Mouse (Mus musculus): Measurements from ENCODE around the gene Akap3. TPM values are rescaled to one million over a fixed set of nuclear protein-coding genes. Genes with fewer than 3 reads are reported as not detected.

The Akap3 gene
- polyA plus RNA-seq (2015; fragmentation: Nextera tagmentation; extraction: Ambion mirVana), result not detected in 2 replicates

DNA sequence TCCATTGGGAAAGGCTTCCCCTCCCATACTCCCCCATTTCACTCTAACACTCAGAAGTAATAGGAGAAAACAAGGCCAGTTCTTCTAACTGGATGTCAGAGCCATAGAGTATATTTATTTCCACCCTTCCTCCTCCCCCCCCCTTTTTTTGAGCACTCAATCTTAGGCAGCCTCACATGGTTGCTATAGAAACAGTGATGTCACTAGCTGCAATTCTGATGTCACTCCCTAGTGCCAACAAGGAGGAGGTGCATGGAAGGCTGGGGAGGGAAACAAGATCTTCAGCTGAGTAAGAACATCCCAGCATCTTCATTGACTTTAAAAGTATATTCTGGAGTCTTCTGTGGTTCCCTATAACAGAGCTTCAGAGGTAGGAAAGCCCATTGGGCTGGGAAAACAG is at the start of gene Akap3:
TSS of gene Akap3 (plus strand) at position 218 of the 400 bp plus-strand sequence.

DNA sequence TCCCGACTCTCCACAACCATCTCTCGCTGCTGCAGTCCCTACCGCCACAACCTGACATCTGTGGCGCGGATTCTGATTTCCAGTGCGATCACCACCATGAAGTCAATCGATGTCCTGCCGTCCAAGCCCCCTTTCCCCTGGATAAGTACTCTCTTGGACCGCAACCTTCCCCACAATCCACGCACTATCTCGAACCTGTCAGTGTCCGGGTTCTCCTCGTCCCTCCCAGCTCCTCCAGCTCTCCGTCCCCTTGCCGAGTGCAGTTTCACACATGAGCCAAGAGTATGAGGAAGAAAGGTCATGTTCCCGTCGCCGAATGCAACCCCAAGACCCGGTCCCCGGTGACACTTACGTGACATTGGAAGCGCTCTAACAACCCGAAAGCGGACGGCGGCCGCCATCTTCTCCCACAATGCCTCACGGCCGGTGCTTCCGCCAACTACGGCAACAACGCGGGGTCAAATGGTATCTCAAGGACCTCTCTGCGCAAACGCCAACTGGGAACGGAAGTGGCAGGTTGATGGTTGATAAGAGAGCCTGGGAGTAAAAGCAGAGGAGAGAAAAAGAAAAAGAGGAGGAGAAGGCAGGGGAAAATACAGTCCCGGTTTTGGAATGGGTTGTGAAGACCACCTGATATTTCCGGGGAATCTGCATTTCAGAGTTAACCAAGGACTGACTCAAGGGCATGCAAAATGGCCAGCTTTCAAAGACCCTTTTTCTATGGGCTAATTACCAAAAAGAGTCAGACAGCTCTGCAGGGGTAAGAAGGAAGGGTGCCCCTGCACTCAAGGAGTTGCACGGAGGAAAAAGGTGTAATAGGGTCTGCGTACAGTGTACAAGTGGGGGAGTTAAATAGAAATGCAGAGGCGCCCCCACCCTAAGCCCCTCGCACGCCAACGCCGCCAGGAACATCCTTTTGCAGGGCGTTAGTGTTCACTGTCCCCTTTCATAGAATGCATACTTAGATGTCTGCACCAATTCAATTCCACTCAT is 3.9 kb upstream of the Akap3 start, which contains the start of gene Ndufa9:
TSS of gene Ndufa9 (minus strand) at position 425 of the 993 bp plus-strand sequence.

GRCm38 (mm10) chr6:126921111-126921881 is 68.4 kb downstream of the Akap3 start, which contains the start of gene Dyrk4:
Dyrk4 (minus strand) TSS chr6:126921839.

Other genes starting within 250 kb of the Akap3 start
- gene Kcna1, start 206.7 kb upstream of the Akap3 start, polyA plus RNA-seq (2015; fragmentation: Nextera tagmentation; extraction: Ambion mirVana), result 1.6 and 2.4 TPM in 2 replicates
- gene Kcna6, start 112.4 kb upstream of the Akap3 start, polyA plus RNA-seq (2015; fragmentation: Nextera tagmentation; extraction: Ambion mirVana), result 2.0 and 2.2 TPM in 2 replicates
- 384 and 419 TPM in 2 replicates for gene Ndufa9, start 4.0 kb upstream of the Akap3 start, polyA plus RNA-seq (2015; fragmentation: Nextera tagmentation; extraction: Ambion mirVana)
- gene Dyrk4, start 68.7 kb downstream of the Akap3 start, polyA plus RNA-seq (2015; fragmentation: Nextera tagmentation; extraction: Ambion mirVana), result not detected in 2 replicates
- 12.4 and 14.2 TPM in 2 replicates for gene Rad51ap1, start 86.5 kb downstream of the Akap3 start, polyA plus RNA-seq (2015; fragmentation: Nextera tagmentation; extraction: Ambion mirVana)
- 11.8 and 12.7 TPM in 2 replicates for gene D6Wsu163e, start 86.9 kb downstream of the Akap3 start, polyA plus RNA-seq (2015; fragmentation: Nextera tagmentation; extraction: Ambion mirVana)
- gene Fgf6, start 162.5 kb downstream of the Akap3 start, polyA plus RNA-seq (2015; fragmentation: Nextera tagmentation; extraction: Ambion mirVana), result 2.7 and 3.0 TPM in 2 replicates
- 0.18 and 0.32 TPM in 2 replicates for gene Fgf23, start 219.8 kb downstream of the Akap3 start, polyA plus RNA-seq (2015; fragmentation: Nextera tagmentation; extraction: Ambion mirVana)